Mouse (Mus musculus): Measurements from ENCODE around the gene Tm4sf1. TPM values are rescaled to one million over a fixed set of nuclear protein-coding genes. Genes with fewer than 3 reads are reported as not detected.

Gene Tm4sf1
- total RNA-seq, 2 experiments from 2014 or later: 51.2 to 97.8 TPM

DNA sequence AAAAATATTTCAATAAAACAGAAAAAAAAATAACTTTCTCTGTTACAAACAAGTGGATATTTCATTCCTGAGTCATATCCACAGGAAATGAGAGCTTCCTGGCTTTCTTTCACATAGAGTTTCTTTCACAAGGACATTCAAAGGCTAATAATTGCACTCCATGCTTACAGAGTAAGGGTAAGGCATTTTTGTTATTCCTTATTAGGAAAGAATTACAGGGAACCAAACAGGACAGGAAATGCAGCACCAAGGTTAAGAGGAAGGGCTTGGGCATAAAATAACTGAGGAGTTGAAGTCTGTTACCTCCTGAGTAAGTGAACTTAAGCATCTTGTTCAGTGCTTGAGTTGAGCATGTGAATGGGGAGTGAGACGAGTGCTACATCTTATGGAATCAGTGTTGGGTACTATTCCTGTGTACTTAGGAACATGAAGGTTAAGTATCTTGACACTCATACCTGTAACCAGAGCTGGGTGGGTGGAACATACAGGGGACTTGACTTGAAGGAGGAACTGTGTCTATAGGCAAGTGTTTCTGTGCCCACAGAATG lies 12.8 kb downstream of the Tm4sf1 start:
- no peak for DNase-seq (ENCODE audit: low spot score in 2 of 2)

DNA sequence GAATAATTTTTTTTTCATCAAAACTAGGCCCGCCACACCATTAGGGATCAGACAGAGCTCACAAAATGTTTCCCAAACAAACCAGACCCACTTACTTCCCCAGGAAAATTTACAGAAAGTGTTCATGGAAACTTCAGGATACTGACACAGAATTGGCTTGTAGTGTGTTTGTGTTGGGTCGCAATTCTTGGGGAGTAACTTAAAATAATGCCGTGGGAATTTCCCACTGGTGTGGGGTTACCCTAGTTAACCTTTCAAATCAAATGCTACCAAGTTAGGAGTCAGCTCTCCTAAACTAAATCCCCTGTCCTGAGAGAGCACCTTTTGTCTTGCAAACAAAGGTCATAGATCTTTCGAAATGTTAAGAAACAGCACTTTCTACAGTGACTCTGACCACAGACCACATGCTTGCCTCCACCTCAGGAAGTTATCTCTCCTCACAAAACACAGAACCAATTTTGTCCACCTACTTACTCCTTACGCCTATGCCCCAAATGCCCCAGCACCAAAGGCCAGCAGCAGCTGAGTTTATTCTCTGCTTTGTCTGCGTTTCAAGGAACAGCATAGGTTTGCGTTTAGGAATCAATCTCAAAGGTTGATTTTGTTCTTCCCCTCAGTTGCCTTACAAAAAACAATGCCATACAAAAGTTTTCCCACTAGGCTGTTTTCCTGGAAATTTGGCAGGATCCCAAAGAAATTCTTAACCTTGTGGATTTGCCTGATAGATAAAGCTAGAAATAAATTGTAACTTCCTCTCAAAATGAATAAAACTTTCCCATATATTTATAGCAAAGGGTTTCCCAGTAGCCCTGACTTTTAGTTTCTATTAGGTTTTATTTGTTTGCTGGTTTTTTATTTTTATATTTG lies 13.7 kb downstream of the Tm4sf1 start:
- no peak for DNase-seq (ENCODE audit: low spot score in 2 of 2)

DNA sequence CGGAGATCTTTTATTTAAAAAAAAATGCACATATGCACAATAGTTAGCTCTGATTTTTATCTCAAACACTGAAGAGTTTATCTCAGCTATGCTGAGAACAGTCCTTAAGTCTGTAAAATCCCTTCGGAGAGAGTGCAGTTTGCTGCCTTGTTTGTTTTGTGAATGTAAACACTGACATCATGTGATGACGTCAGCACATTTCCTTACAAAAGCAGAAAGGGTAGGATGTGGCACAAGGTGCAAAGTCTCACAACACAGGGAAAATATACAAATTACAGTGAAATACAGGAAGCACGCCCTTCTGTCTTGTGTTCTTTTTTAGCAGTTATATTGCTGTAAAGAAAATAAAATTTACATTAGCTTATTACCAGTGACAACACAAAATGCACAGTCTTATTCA lies 14.3 kb downstream of the Tm4sf1 start:
- no peak for DNase-seq (ENCODE audit: low spot score in 2 of 2)

GRCm38 (mm10) chr3:57278225-57278624 lies 23.6 kb downstream of the Tm4sf1 start:
- no peak for DNase-seq (ENCODE audit: low spot score in 2 of 2)

GRCm38 (mm10) chr3:57277453-57277852 lies 24.3 kb downstream of the Tm4sf1 start:
- no peak for DNase-seq (ENCODE audit: low spot score in 2 of 2)

DNA sequence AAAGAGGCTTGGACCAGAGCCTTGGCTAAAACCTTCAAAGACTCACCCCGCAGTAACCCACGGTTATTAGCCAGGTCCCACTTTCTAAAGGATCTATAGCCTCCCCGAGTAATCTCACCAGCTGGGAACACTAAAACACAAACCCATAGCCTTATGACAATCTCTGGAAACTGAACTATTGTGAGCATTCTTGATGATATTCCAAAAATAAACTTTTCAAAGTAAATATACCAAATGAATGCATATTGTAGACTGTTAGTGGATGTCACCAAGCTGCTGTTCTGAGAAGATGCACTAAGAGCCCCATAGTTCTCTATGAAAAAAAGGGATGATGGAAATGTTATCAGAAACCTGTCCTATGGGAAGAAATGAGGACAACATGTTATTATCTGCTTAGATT lies 25.0 kb downstream of the Tm4sf1 start:
- no peak for DNase-seq (ENCODE audit: low spot score in 2 of 2)

GRCm38 (mm10) chr3:57268994-57269393 lies 32.8 kb downstream of the Tm4sf1 start:
- DNase-seq (ENCODE audit: low spot score in 2 of 2): no peak

- peak; percentile 34 to 42 for DNase-seq (ENCODE audit: low spot score in 2 of 2)
Observed at GRCm38 (mm10) chr3:57267559-57268173, 34.1 kb downstream of the Tm4sf1 start.

GRCm38 (mm10) chr3:57253041-57253440 lies 48.7 kb downstream of the Tm4sf1 start:
- DNase-seq (ENCODE audit: low spot score in 2 of 2): no peak

GRCm38 (mm10) chr3:57252551-57252950 lies 49.2 kb downstream of the Tm4sf1 start:
- DNase-seq (ENCODE audit: low spot score in 2 of 2): no peak

DNA sequence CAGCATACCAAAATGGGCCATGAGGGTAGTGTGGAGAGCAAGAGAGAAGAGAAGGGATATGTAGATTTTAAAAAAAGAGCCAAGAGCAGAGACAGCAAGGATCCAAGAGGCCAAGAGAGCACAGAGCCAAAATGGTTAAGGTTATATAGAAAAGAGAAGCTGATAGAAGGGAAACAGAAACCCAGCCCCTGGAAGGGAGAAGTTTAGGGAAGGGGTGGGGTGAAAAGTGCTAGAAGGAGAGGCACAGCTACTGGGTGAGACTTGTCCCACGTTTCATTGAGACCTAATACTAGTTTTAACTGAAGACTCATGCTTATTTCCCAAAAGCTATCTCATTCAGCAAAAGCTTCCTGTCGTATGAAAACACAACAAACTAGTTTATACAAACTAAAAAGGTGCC lies 56.5 kb downstream of the Tm4sf1 start:
- no peak for DNase-seq (ENCODE audit: low spot score in 2 of 2)

Other genes with a start within 250 kb of the Tm4sf1 start
- gene Tm4sf4, start 123.3 kb upstream of the Tm4sf1 start, total RNA-seq (2021): 1 to 10 TPM; 1.2 to 1.9 TPM